ENCODE assay signal across 14 mouse cellular contexts in the genomic region with DNA sequence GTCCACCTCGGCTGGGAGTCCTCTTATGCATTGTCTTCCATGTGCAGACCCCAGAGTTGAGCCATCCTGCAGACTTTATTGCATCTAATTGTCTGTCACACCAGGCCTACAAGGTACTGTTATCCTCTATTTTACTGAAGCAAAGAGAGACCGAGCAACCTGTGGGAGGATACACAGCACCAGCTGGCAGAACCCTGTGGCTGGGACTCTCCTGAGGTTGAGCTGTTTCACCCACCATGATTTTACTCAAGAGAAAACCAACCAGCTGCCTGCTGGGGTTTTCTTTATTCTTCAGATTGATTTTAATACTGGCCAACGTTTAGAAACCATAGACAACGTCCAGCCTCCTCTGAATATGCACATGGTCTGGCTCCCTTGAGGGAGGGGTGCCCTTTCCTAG.
DNase-seq lines count a peak whose midpoint lies in the region; ATAC-seq and TF ChIP-seq lines count a peak whose summit lies in the region.
"Had no signal": no experiment of that assay in that cellular context is flagged by ENCODE, and none has a peak within 500 bp of the region (broad histone marks: within the 10 kb centered on the region; RNA-seq: fewer than 3 reads in every experiment).

No protein-coding gene starts in this region.

- no peak for TF ChIP-seq EP300 in liver, postnatal 0 days (IDR thresholded peaks at IDR 0.05; ENCODE audit: low read depth)

- no peak overlapping the region for H3K4me2 ChIP-seq in liver, postnatal 0 days (ENCODE audit: low read depth, low read length)
- H3K4me2 ChIP-seq in liver, embryonic 11.5 days: no peak overlapping the region
- H3K4me2 ChIP-seq: heart, embryonic 11.5 days; limb, embryonic 13.5 days had no signal

- H3K36me3 ChIP-seq in liver, postnatal 0 days (replicated peaks; ENCODE audit: insufficient read depth, low read length): no peaks in the 10 kb centered on the region
- H3K36me3 ChIP-seq in liver, embryonic 11.5 days (ENCODE audit: control insufficient read depth, insufficient read depth, low read length): no peaks in the 10 kb centered on the region
- H3K36me3 ChIP-seq: limb, embryonic 13.5 days had no signal

- peaks cover 48% of the 10 kb centered on the region for H3K4me1 ChIP-seq in cerebellum, adult 2 months (ENCODE audit: control insufficient read depth, insufficient read depth, low read length)
- peaks cover 10% of the 10 kb centered on the region for H3K4me1 ChIP-seq in liver, postnatal 0 days (ENCODE audit: insufficient read depth)
- H3K4me1 ChIP-seq in liver, embryonic 11.5 days (replicated peaks; ENCODE audit: control insufficient read depth, insufficient read depth, low read length): no peaks in the 10 kb centered on the region
- H3K4me1 ChIP-seq: limb, embryonic 13.5 days had no signal

- no peak overlapping the region for H3K4me3 ChIP-seq in cerebellum, adult 2 months (replicated peaks; ENCODE audit: insufficient read depth, low read depth, low read length)
- no peak overlapping the region for H3K4me3 ChIP-seq in liver, postnatal 0 days (ENCODE audit: low read depth, low read length)
- H3K4me3 ChIP-seq in liver, embryonic 11.5 days (ENCODE audit: low read depth, low read length): no peak overlapping the region
- H3K4me3 ChIP-seq: gastrocnemius, adult 2 months; limb, embryonic 13.5 days had no signal

- H3K9me3 ChIP-seq in liver, postnatal 0 days (ENCODE audit: low read length): no peaks in the 10 kb centered on the region
- H3K9me3 ChIP-seq in liver, embryonic 11.5 days (ENCODE audit: control insufficient read depth, low read length): no peaks in the 10 kb centered on the region
- H3K9me3 ChIP-seq: limb, embryonic 13.5 days had no signal

- no peaks in the 10 kb centered on the region for H3K27me3 ChIP-seq in cerebellum, adult 2 months (ENCODE audit: control insufficient read depth, insufficient read depth, low read length)
- no peaks in the 10 kb centered on the region for H3K27me3 ChIP-seq in liver, postnatal 0 days (ENCODE audit: insufficient read depth, low read length)
- no peaks in the 10 kb centered on the region for H3K27me3 ChIP-seq in liver, embryonic 11.5 days (replicated peaks; ENCODE audit: control insufficient read depth, insufficient read depth, low read length)
- H3K27me3 ChIP-seq: limb, embryonic 13.5 days had no signal

- 0 out of 2 replicates have a peak, but pooled peaks have one; percentile 33 for ATAC-seq in liver, postnatal 0 days
- ATAC-seq in liver, embryonic 11.5 days (replicated peaks; ENCODE audit: low FRiP score): no peak

- H3K9ac ChIP-seq in liver, postnatal 0 days (replicated peaks): no peak overlapping the region
- no peak overlapping the region for H3K9ac ChIP-seq in liver, embryonic 11.5 days (ENCODE audit: low read depth, low read length)
- H3K9ac ChIP-seq: limb, embryonic 13.5 days had no signal

- no peak for DNase-seq in cerebellum, adult 2 months
- no peak for DNase-seq in cerebellum, postnatal 25 days
- DNase-seq in liver, postnatal 0 days: no peak
- DNase-seq in liver, embryonic 11.5 days (ENCODE audit: low spot score): no peak
- peak; percentile 45 for DNase-seq in A20 (ENCODE audit: low read depth, low spot score)
- peak; percentile 43 for DNase-seq in induced T-regulatory cell, adult 2 months (ENCODE audit: low read depth)
- DNase-seq in adrenal gland, adult 18-20 months (ENCODE audit: low spot score in 2 of 2): no peak
- no peak for DNase-seq in T-cell, adult 2 months (ENCODE audit: low spot score)
- DNase-seq: adrenal gland, postnatal 10 days; cerebellum, postnatal 36 days; gastrocnemius, adult 2 months; kidney, adult 8-10 months had no signal

- 30% methylated on average over 4 of the region's 4 CpGs for WGBS in cerebellum, adult 2 months
- 45% methylated on average over 4 of the region's 4 CpGs for WGBS in liver, postnatal 0 days (ENCODE audit: insufficient replicate concordance)
- 61% methylated on average over 4 of the region's 4 CpGs for WGBS in liver, embryonic 11.5 days

- peak overlapping the region; percentile 22; the same call in 1 of the 2 replicates for H3K27ac ChIP-seq in cerebellum, adult 2 months (ENCODE audit: insufficient read depth, low read length)
- H3K27ac ChIP-seq in liver, postnatal 0 days (ENCODE audit: low read depth): no peak overlapping the region
- H3K27ac ChIP-seq in liver, embryonic 11.5 days (ENCODE audit: low read depth, low read length): no peak overlapping the region
- H3K27ac ChIP-seq: gastrocnemius, adult 2 months; limb, embryonic 13.5 days had no signal

- TF ChIP-seq POLR2A in cerebellum, adult 2 months (IDR thresholded peaks at IDR 0.05; ENCODE audit: borderline replicate concordance, insufficient read depth, low read length): no peak

- no peak for TF ChIP-seq CTCF in cerebellum, adult 2 months (IDR thresholded peaks at IDR 0.05; ENCODE audit: borderline replicate concordance, insufficient read depth, low read depth, low read length)
- TF ChIP-seq CTCF in liver, postnatal 0 days (IDR thresholded peaks at IDR 0.05; ENCODE audit: low read depth): no peak

Comparison
In these comparisons a context has a peak if more than half of its experiments do, and no peak if none do; other contexts are left out.
1. DNase-seq: peak in A20 (single experiment) and induced T-regulatory cell, adult 2 months (single experiment); none in cerebellum, adult 2 months (0 of 2), cerebellum, postnatal 25 days (0 of 2), liver, postnatal 0 days (single experiment), liver, embryonic 11.5 days (single experiment), adrenal gland, adult 18-20 months (0 of 2) and T-cell, adult 2 months (single experiment).